Mouse (Mus musculus) liver, embryonic 11.5 days (tissue): ENCODE measurements at regions not wholly inside any gene's neighbourhood (a gene's known extent, or its start where the extent isn't known, plus 50 kb on each side); places are given as distances from the start of the nearest gene placed in this dataset.

Experiments used
- ATAC-seq: fragments of 200-750 bp; cut with Nextera tagmentation; replicated peaks from 2 replicates; pipeline ENCODE4 v1.8.0; 2017; ENCODE audit warnings: moderate number of reproducible peaks, mild to moderate bottlenecking, moderate TSS enrichment, moderate library complexity; ENCODE audit not compliant: low FRiP score
- DNase-seq: peaks from one replicate; pipeline ENCODE4 v3.0.0-alpha.2; 2017; ENCODE audit warnings: low spot score
- H3K27ac ChIP-seq: fragments of 300-500 bp; sonication (generic); 2 replicates; pipeline ENCODE4 v1.5.1; 2014; ENCODE audit warnings: mild to moderate bottlenecking, low read depth, low read length, control low read depth
- H3K27me3 ChIP-seq: fragments of 300-500 bp; sonication (generic); replicated peaks from 2 replicates; pipeline ENCODE4 v1.6.1; 2014; ENCODE audit warnings: low read length, mixed read lengths; ENCODE audit not compliant: control insufficient read depth, insufficient read depth
- H3K36me3 ChIP-seq: fragments of 300-500 bp; sonication (generic); 2 replicates; pipeline ENCODE4 v1.6.1; 2014; ENCODE audit warnings: mild to moderate bottlenecking, low read length, moderate library complexity, mixed read lengths; ENCODE audit not compliant: control insufficient read depth, insufficient read depth
- H3K4me1 ChIP-seq: fragments of 300-500 bp; sonication (generic); replicated peaks from 2 replicates; pipeline ENCODE4 v1.6.1; 2014; ENCODE audit warnings: low read length, mixed read lengths; ENCODE audit not compliant: control insufficient read depth, insufficient read depth
- H3K4me2 ChIP-seq: fragments of 300-500 bp; sonication (generic); 2 replicates; pipeline ENCODE4 v1.6.1; 2014; ENCODE audit warnings: mild to moderate bottlenecking, control low read depth, moderate library complexity
- H3K4me3 ChIP-seq: fragments of 300-500 bp; sonication (generic); 2 replicates; pipeline ENCODE4 v1.5.1; 2014; ENCODE audit warnings: low read depth, low read length, control low read depth
- H3K9ac ChIP-seq: fragments of 300-500 bp; sonication (generic); 2 replicates; pipeline ENCODE4 v1.6.1; 2014; ENCODE audit warnings: low read depth, low read length, control low read depth
- H3K9me3 ChIP-seq: fragments of 300-500 bp; sonication (generic); 2 replicates; pipeline ENCODE4 v1.6.1; 2016; ENCODE audit warnings: low read length, inconsistent platforms, mixed read lengths; ENCODE audit not compliant: control insufficient read depth
- WGBS: fragments of 180-500 bp; shearing (Covaris S2); extraction: QIAGEN DNeasy Blood & Tissue Kit; methylation state at CpG from one replicate; pipeline ENCODE4 v1.1.7; 2014; 5-methylcytosine and 5-hydroxymethylcytosine counted together

- ATAC-seq: peak; percentile 64
- H3K4me1 ChIP-seq: peaks cover 18% of the 10 kb centered on the region
- H3K4me2 ChIP-seq: peak overlapping the region; percentile 100
- H3K4me3 ChIP-seq: peak overlapping the region; percentile 75
- peak; percentile 71 for DNase-seq
- no peak overlapping the region for H3K27ac ChIP-seq
- peak overlapping the region; percentile 59 for H3K9ac ChIP-seq
- WGBS: 1% methylated on average over 99 of the region's 100 CpGs
- peaks cover 61% of the 10 kb centered on the region for H3K27me3 ChIP-seq
- H3K9me3 ChIP-seq: no peaks in the 10 kb centered on the region
- no peaks in the 10 kb centered on the region for H3K36me3 ChIP-seq
These were observed 182.1 kb upstream of the Mkln1 start for GRCm38 (mm10) chr6:31216206-31217059.

GRCm38 (mm10) chr6:31217060-31217541 lies 181.4 kb upstream of the Mkln1 start:
- Histone ChIP-seq H3K36me3 (no peaks in the 10 kb centered on the region), H3K9ac (no peak overlapping the region), H3K9me3 (no peaks in the 10 kb centered on the region), H3K4me3 (peak overlapping the region; percentile 75), H3K27me3 (peaks cover 61% of the 10 kb centered on the region), H3K27ac (no peak overlapping the region), H3K4me1 (peaks cover 18% of the 10 kb centered on the region), H3K4me2 (peak overlapping the region; percentile 100)
- 2% methylated on average over 20 of the region's 20 CpGs for WGBS
- ATAC-seq (no peak), DNase-seq (peak; percentile 48)

GRCm38 (mm10) chr6:31217641-31218138 lies 180.8 kb upstream of the Mkln1 start:
- no peak for ATAC-seq
- Histone ChIP-seq H3K9me3 (no peaks in the 10 kb centered on the region), H3K4me2 (peak overlapping the region; percentile 100), H3K9ac (no peak overlapping the region; the same call in 1 of the 2 replicates), H3K4me1 (peaks cover 18% of the 10 kb centered on the region), H3K36me3 (no peaks in the 10 kb centered on the region), H3K27ac (no peak overlapping the region), H3K4me3 (peak overlapping the region; percentile 75), H3K27me3 (peaks cover 61% of the 10 kb centered on the region)
- no peak for DNase-seq
- under 1% methylated on average over 25 of the region's 25 CpGs for WGBS

GRCm38 (mm10) chr6:31218139-31218750 lies 180.3 kb upstream of the Mkln1 start:
- no peak for ATAC-seq
- Histone ChIP-seq H3K9me3 (no peaks in the 10 kb centered on the region), H3K4me3 (peak overlapping the region; percentile 75), H3K27ac (no peak overlapping the region), H3K4me2 (peak overlapping the region; percentile 100), H3K36me3 (no peaks in the 10 kb centered on the region), H3K4me1 (peaks cover 18% of the 10 kb centered on the region), H3K27me3 (peaks cover 61% of the 10 kb centered on the region), H3K9ac (no peak overlapping the region)
- 1% methylated on average over 40 of the region's 40 CpGs for WGBS
- peak; percentile 71 for DNase-seq

GRCm38 (mm10) chr6:31218880-31219279 lies 179.7 kb upstream of the Mkln1 start:
- no peak overlapping the region for H3K27ac ChIP-seq
- no peaks in the 10 kb centered on the region for H3K9me3 ChIP-seq
- H3K9ac ChIP-seq: no peak overlapping the region
- peak overlapping the region; percentile 100 for H3K4me2 ChIP-seq
- H3K27me3 ChIP-seq: peaks cover 63% of the 10 kb centered on the region
- H3K4me1 ChIP-seq: peaks cover 18% of the 10 kb centered on the region
- DNase-seq (no peak), ATAC-seq (no peak)
- H3K36me3 ChIP-seq: no peaks in the 10 kb centered on the region
- WGBS: 41% methylated on average over 8 of the region's 8 CpGs
- H3K4me3 ChIP-seq: peak overlapping the region; percentile 75; the same call in 1 of the 2 replicates

- peak overlapping the region; percentile 78 for H3K4me2 ChIP-seq
- peak overlapping the region; percentile 43 for H3K4me3 ChIP-seq
- DNase-seq (no peak), ATAC-seq (no peak)
- H3K9me3 ChIP-seq: no peaks in the 10 kb centered on the region
- H3K36me3 ChIP-seq: no peaks in the 10 kb centered on the region
- peaks cover 63% of the 10 kb centered on the region for H3K27me3 ChIP-seq
- no peak overlapping the region for H3K9ac ChIP-seq
- no peak overlapping the region for H3K27ac ChIP-seq
- WGBS: 40% methylated on average over 3 of the region's 3 CpGs
- H3K4me1 ChIP-seq: peaks cover 18% of the 10 kb centered on the region
These were observed 178.8 kb upstream of the Mkln1 start for GRCm38 (mm10) chr6:31219736-31220135.

DNA sequence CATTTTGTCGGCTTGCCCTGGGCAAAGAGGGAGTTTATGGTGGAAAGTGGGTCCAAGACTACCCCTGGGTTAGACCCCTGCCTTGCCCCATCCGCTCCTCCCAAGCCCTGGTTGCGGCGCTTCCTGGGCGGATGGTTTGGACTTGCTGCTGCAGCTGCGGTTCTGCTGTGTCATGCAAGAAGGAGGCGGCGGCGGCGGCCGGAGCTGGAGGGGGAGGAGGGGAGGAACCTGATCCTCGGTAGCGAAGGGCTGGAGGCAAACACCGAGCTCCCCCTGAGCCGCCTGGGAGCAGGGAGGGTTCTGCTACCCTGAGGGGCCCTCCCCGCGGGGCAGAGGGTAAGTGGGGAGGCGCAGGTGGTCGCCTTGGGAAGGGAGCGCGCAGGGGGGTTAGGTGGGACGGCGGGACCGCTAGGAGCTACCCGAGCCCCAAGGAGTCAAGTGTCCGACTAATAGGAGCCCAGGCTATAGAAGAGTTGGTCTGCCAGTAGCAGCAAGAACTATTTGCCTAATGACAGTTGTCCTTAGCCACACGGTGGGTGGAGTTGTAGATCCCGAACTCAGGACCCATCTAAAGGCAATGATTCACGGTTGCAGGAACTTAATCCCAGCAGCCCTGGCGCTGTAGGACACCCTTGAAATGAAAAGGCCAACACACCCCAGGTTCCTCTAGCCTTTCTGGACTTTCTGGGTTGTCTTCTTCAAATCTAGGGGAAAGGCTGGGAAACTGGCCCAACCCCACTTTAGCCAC lies 178.2 kb upstream of the Mkln1 start:
- peaks cover 59% of the 10 kb centered on the region for H3K27me3 ChIP-seq
- peaks cover 18% of the 10 kb centered on the region for H3K4me1 ChIP-seq
- H3K27ac ChIP-seq: no peak overlapping the region
- ATAC-seq (peak; percentile 37), DNase-seq (peak; percentile 65)
- no peaks in the 10 kb centered on the region for H3K36me3 ChIP-seq
- peak overlapping the region; percentile 78 for H3K4me2 ChIP-seq
- H3K4me3 ChIP-seq: peak overlapping the region; percentile 43
- 2% methylated on average over 28 of the region's 30 CpGs for WGBS
- H3K9ac ChIP-seq: peak overlapping the region; percentile 36; the same call in 1 of the 2 replicates
- H3K9me3 ChIP-seq: no peaks in the 10 kb centered on the region

DNA sequence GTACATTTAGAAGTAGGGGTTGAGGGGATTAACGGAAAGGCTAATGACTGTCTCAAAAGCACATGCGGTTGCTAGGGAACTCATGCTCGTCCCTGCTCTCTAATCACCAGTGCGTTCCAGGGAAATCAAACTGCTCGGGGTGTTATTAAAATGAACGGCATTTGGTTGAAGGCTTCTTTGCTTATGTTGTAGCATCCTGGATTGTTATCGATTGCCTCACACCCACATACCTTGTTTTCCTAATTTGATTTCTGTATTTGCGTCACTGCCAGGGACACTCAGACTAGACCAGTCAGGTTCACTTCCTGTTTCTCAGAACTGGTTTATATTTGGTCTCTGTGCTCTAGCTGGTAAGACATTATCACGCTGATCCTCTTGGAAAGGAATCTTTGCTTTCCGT lies 177.0 kb upstream of the Mkln1 start:
- no peak for DNase-seq
- Histone ChIP-seq H3K4me1 (peaks cover 18% of the 10 kb centered on the region), H3K36me3 (no peaks in the 10 kb centered on the region), H3K4me2 (no peak overlapping the region), H3K27me3 (peaks cover 49% of the 10 kb centered on the region), H3K9me3 (no peaks in the 10 kb centered on the region), H3K9ac (no peak overlapping the region), H3K4me3 (no peak overlapping the region), H3K27ac (no peak overlapping the region)
- 31% methylated on average over 10 of the region's 10 CpGs for WGBS
- no peak for ATAC-seq
